Mouse (Mus musculus) WW6 (cell line): ENCODE data around the gene Cep295nl.
A peak's percentile ranks its signal among the peaks of the same experiment; 100 is the strongest.

Source experiments
- DNase-seq: peaks from one replicate; pipeline ENCODE4 v3.0.0-alpha.2; 2013; ENCODE audit warnings: low read depth, low spot score

The Cep295nl gene

GRCm38 (mm10) chr11:118355205-118355604 lies 12.9 kb upstream of the Cep295nl start:
- DNase-seq, result peak; percentile 61

DNA sequence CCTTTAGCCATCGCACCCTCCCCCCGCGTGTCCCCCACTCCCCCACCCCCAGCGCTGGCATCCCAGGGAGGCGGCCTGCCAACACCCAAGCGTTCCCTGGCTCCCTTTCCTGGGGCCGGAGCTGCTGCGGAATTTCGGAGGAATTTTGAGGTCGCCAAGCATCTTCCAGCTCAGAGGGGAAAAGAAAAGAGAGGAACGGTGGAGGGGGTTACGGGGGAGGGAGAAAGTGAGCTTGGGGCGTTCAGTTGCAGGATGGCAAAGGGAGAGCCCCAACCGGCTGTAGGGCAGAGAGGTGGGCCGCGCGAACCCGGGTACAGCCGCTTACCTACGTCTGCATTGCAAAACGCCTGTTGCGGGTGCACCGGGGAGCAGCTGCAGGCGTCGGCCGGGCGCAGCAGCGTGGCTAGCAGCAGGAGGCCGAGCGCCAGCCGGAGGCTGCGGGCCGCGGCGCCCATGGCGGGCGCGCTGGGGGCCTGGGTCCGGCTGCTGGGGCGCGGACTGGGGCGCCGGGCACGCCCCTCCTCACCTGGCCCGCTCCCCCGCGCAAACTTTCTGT lies 12.4 kb upstream of the Cep295nl start:
- no peak for DNase-seq

DNA sequence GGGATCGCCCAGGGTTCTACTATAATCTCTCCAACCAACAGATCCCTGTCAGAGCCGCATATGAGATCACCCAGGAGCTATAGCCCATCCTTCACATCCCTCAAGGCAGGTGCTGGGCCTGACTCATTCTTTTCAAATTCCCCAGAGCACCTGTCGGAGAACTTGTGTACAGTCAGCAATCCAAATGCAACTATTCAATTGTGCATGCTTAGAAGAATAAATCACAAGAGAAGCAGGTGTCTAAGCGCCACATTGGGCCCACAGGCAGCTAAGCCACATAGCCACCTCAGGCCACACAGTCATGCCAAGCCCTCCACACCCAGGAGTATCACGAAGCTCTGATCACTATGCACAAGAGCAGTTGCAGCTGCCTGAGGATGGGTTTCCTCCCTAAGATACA lies 7.2 kb upstream of the Cep295nl start:
- DNase-seq, result no peak

DNA sequence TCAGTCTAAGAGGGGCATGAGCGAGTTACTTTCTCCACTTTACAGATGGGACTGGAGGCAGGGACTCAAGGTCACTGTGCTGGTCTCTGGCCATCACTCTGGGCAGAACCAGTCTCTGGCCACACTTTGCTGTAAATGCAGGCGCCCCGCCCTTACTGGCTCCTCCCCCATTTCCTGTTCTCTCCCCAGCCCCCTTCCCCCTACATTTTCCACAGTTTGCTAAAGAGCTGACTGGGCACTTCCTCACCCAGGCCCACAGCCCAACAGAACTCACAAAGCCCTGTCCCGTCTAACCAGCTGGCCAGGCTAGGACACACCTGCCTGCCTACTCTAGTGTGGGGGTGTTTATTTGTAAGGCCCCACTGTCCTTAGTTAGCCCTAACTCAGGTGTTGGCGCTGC lies 6.6 kb upstream of the Cep295nl start:
- no peak for DNase-seq

GRCm38 (mm10) chr11:118348419-118348818 lies 6.1 kb upstream of the Cep295nl start:
- DNase-seq, result no peak

- no peak for DNase-seq
These were observed 5.6 kb upstream of the Cep295nl start for GRCm38 (mm10) chr11:118347911-118348310.

DNA sequence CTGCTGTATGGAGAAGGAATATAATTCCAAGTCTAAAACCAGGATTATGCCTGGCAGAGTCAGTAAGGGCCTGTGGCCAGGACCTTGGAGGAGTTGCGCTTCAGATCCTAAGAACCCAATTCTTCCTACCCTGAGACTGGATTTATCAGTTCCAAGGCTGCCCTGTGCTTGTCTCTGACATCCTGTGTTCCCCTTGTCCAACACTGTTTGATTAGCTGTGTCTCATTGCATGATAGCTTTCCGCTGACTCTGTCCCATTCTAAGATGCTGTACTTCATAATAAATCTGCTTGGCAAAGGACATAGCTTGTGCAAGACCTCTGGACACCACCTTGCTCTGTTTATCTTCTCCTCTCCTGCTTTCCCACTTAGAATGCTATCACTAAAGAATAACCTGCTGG lies 5.1 kb upstream of the Cep295nl start:
- DNase-seq, result no peak

- no peak for DNase-seq
These were observed 4.2 kb upstream of the Cep295nl start for GRCm38 (mm10) chr11:118346395-118347096.

- no peak for DNase-seq
These were observed 3.4 kb upstream of the Cep295nl start for GRCm38 (mm10) chr11:118345693-118346092.

- DNase-seq, result no peak
These were observed 1.3 kb upstream of the Cep295nl start for GRCm38 (mm10) chr11:118343629-118344028.

DNA sequence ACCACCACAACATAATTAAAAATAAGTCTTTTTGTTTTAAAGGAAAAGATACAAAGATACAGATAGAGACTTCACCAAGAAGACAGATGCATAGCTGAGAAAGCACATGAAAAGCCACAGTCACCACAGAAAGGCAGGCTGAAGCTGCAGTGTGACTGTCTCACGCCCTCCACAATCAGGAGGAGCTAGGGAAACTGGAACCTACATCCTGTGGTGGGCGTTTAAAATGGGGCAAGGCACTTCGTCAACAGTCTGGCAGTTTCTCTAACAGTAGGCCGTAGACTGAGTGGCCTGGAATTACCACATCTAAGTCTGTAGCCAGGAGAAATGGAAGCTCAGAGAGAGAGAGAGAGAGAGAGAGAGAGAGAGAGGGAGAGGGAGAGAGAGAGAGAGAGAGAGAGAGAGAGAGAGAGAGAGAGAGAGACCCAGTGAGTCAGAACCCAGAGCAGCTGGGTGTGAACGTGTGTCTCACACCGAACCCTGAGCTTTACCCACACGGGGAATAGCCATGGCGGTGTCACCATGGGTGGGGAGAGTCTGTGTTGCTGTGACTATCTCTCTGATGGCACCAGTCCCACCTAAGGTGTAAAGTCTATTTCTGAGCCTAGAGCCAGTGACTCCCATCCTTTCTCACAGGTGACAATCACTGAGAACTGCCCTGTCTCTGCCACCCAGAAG lies 4.7 kb downstream of the Cep295nl start:
- no peak for DNase-seq

- DNase-seq, result no peak
These were observed 8.9 kb downstream of the Cep295nl start for GRCm38 (mm10) chr11:118333431-118333830.

DNA sequence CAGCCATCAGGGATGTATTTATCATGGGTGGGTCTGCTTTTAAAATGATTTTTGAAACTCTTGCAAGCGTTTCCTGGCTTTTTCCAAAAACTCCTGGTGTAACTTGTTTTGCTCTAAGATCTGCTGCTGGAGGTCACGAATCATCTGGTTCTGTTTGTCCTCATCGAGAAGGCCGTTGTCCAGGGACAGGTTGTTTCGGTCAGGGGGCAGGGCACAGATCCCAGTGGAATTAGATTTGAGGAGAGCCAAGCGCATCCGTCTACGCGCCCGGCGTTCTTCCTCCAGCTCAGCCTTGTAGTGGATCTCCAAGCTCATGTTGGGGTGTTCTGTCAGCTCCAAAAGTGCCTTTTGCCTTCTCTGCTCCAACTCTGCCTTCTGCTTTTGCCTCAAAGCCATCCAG lies 9.9 kb downstream of the Cep295nl start:
- DNase-seq, result no peak

- no peak for DNase-seq
These were observed 11.5 kb downstream of the Cep295nl start for GRCm38 (mm10) chr11:118330777-118331176.

GRCm38 (mm10) chr11:118330361-118330760 lies 11.9 kb downstream of the Cep295nl start:
- DNase-seq, result no peak

DNA sequence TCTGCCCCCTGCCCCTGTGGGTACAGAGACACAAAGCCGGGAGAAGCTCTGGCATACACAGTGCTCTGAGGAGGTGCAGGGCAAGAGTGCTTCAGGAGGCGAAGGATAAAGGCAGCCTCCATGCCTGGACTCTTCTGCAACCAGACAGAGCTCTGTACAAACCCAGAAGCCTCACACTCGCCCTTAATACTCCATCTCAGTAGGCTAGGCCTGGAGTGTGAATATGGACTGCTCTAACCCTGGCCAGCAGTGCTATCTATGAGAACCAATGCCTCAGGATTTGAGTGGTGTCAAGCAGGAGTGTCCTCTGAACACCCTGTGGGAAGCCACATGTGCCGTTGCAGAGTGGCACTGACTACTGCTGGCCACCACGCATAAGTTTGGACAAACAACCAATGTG lies 13.4 kb downstream of the Cep295nl start:
- no peak for DNase-seq

DNA sequence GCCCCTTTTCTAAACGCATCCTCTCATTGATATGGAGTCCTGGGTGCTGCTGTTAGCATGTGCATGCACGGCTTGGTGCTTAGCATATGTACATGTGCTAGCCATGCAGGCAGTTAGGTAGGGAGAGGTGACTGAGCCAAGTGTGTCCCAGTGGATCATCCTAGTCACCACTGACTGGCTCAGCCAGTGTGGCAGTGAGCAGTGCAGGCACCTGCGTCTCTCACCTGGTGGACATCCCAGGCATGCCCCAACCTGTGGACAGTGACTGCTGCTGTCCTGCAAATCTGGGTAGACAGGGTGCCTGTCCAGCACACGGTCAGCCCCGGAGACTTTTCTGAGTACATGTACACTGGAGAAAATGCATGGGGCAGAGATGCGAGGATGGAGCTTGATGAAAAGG lies 13.8 kb downstream of the Cep295nl start:
- DNase-seq, result no peak

GRCm38 (mm10) chr11:118326991-118327971 lies 15.0 kb downstream of the Cep295nl start:
- no peak for DNase-seq

DNA sequence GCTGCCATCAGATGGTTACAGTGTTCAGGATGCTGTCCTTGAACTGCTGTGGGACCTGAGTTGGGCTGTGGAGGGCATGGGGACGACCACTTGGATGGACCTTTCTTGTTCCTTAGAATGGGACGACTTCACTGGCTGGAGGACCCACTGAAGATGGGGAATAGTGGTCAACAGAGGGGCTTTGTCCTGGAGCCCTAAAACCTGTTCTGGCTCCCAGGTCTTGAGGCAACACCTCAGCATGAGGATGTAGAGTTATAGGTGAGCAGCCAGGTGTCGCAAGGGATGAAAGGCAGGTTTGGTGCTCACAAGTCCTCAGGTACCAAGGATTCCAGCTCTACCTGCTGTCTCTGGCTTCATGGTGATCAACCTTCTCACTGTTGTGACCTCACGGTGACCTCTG lies 15.8 kb downstream of the Cep295nl start:
- no peak for DNase-seq

DNA sequence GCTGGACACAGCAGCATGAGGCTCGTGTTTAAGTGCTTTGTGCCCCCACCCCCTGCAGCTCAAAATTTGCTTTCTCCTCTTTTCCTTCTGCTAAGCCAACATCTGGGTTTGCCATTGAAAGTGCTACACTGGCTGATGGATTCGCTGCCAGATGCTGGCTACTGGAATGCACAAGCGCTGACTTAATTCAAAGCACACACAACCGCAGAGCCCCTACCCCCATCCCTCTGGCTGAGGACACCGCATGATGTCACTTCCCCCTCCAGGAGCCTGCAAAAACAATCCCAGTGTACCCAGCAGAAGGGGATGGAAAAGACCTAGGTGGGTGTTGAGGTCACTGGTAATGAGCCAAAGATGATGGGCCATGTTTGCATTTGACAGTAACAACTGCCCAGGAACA lies 17.8 kb downstream of the Cep295nl start:
- DNase-seq, result no peak

DNA sequence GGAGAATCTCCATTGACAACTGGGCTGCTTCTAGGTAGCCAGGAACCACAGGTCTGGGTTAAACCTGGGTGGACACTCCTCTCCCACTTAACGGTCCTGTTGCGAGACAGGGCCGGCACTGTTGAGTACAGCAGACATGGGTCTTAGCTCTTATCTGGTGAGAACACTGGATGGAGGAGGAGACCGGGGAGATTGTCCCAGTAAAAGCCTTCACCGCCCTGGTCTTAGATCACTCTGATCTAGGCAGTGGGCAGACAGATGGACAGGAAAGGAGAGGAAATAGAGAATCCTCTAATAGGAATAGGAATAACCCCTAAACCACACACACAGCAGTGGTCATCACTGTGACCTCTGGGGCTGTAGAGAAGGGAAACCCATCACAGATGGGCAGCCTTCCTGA lies 18.3 kb downstream of the Cep295nl start:
- DNase-seq, result no peak

DNA sequence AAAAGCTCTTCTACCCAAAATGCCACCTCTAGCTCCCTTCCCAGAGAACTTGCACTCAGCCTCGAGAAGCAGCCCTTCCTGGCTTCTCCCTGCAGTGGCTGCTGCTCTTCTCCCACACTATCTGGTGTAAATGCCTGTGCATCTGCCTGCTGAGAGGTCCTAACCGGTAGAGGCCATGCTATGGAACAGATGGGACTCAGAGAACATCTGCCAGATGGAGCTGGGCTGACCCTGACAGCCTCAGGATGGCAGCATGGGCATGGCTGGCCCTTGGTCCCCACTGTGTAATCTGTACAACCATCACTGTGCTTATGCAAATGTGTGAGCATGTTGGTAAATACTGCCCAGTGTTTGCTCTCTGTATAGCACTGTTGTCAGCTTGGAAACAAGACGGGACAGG lies 19.7 kb downstream of the Cep295nl start:
- DNase-seq, result no peak
